Mouse (Mus musculus) induced T-regulatory cell, adult 2 months (primary cell): ENCODE measurements around the gene Map10.

Source experiments
- DNase-seq: peaks from one replicate; pipeline ENCODE4 v3.0.0-alpha.2; 2012; ENCODE audit warnings: low read depth

The Map10 gene

GRCm38 (mm10) chr8:125670420-125670819 is 802 bp downstream of the Map10 start:
- no peak for DNase-seq

- no peak for DNase-seq
These were observed 1.3 kb downstream of the Map10 start for GRCm38 (mm10) chr8:125670906-125671305.

GRCm38 (mm10) chr8:125671371-125671770 is 1.8 kb downstream of the Map10 start:
- DNase-seq: no peak

GRCm38 (mm10) chr8:125675796-125676195 is 6.2 kb downstream of the Map10 start:
- no peak for DNase-seq

- no peak for DNase-seq
These were observed 7.9 kb downstream of the Map10 start for GRCm38 (mm10) chr8:125677484-125677883.

- no peak for DNase-seq
These were observed 9.4 kb downstream of the Map10 start for GRCm38 (mm10) chr8:125678854-125679648.

GRCm38 (mm10) chr8:125680851-125681408 is 11.3 kb downstream of the Map10 start:
- DNase-seq: no peak

GRCm38 (mm10) chr8:125685216-125685760 is 15.7 kb downstream of the Map10 start:
- no peak for DNase-seq

GRCm38 (mm10) chr8:125686221-125686865 is 16.7 kb downstream of the Map10 start:
- no peak for DNase-seq

- DNase-seq: no peak
These were observed 20.7 kb downstream of the Map10 start for GRCm38 (mm10) chr8:125690166-125690915.

GRCm38 (mm10) chr8:125690961-125691360 is 21.3 kb downstream of the Map10 start:
- no peak for DNase-seq

GRCm38 (mm10) chr8:125692447-125692846 is 22.8 kb downstream of the Map10 start:
- no peak for DNase-seq

GRCm38 (mm10) chr8:125693197-125693596 is 23.6 kb downstream of the Map10 start:
- no peak for DNase-seq

GRCm38 (mm10) chr8:125695951-125696350 is 26.3 kb downstream of the Map10 start:
- no peak for DNase-seq

- DNase-seq: no peak
These were observed 29.9 kb downstream of the Map10 start for GRCm38 (mm10) chr8:125699391-125700025.

- DNase-seq: no peak
These were observed 30.8 kb downstream of the Map10 start for GRCm38 (mm10) chr8:125700407-125700806.

GRCm38 (mm10) chr8:125702868-125703473 is 33.4 kb downstream of the Map10 start:
- DNase-seq: no peak

GRCm38 (mm10) chr8:125704434-125704833 is 34.8 kb downstream of the Map10 start:
- no peak for DNase-seq

GRCm38 (mm10) chr8:125705816-125706215 is 36.2 kb downstream of the Map10 start:
- no peak for DNase-seq

GRCm38 (mm10) chr8:125709171-125709570 is 39.6 kb downstream of the Map10 start:
- no peak for DNase-seq

- DNase-seq: no peak
These were observed 41.9 kb downstream of the Map10 start for GRCm38 (mm10) chr8:125711514-125711913.
